Mouse (Mus musculus) neural tube, embryonic 12.5 days (tissue): Measurements from ENCODE around the gene Dnah11. TPM values are rescaled to one million over a fixed set of nuclear protein-coding genes. Genes with fewer than 3 reads are reported as not detected.
A peak's percentile ranks its signal among the peaks of the same experiment; 100 is the strongest.

Experiments
- ATAC-seq: fragments of 200-750 bp; cut with Nextera tagmentation; 2 replicates; pipeline ENCODE4 v1.8.0; 2017; ENCODE audit warnings: low read depth, mild to moderate bottlenecking, moderate TSS enrichment, moderate library complexity; ENCODE audit not compliant: low FRiP score
- H3K27ac ChIP-seq: fragments of 300-500 bp; sonication (generic); 2 replicates; pipeline ENCODE4 v1.5.1; 2016
- H3K27me3 ChIP-seq: fragments of 300-500 bp; sonication (generic); replicated peaks from 2 replicates; pipeline ENCODE4 v1.6.1; 2016; ENCODE audit warnings: mild to moderate bottlenecking
- H3K36me3 ChIP-seq: fragments of 300-500 bp; sonication (generic); 2 replicates; pipeline ENCODE4 v1.6.1; 2016; ENCODE audit warnings: mild to moderate bottlenecking
- H3K4me1 ChIP-seq: fragments of 300-500 bp; sonication (generic); 2 replicates; pipeline ENCODE4 v1.6.1; 2016
- H3K4me2 ChIP-seq: fragments of 300-500 bp; sonication (generic); replicated peaks from 2 replicates; pipeline ENCODE4 v1.6.1; 2016; ENCODE audit warnings: mild to moderate bottlenecking
- H3K4me3 ChIP-seq: fragments of 300-500 bp; sonication (generic); 2 replicates; pipeline ENCODE4 v1.5.1; 2016
- H3K9ac ChIP-seq: fragments of 300-500 bp; sonication (generic); 2 replicates; pipeline ENCODE4 v1.6.1; 2016; ENCODE audit warnings: mild to moderate bottlenecking
- H3K9me3 ChIP-seq: fragments of 300-500 bp; sonication (generic); 2 replicates; pipeline ENCODE4 v1.6.1; 2016; ENCODE audit warnings: mild to moderate bottlenecking
- WGBS: fragments of 180-500 bp; shearing (Covaris S2); methylation state at CpG from one replicate; pipeline ENCODE4 v1.1.7; 2016; 5-methylcytosine and 5-hydroxymethylcytosine counted together
- polyA plus RNA-seq: library from polyadenylated mRNA; unstranded; fragments of >200 nt; fragmentation: Nextera tagmentation; extraction: Ambion mirVana; gene quantifications from 2 replicates; pipeline ENCODE4 v1.2.1, GENCODE M21; 2016

The Dnah11 gene
- polyA plus RNA-seq, 1 experiment from 2014 or later = 0.22 TPM

DNA sequence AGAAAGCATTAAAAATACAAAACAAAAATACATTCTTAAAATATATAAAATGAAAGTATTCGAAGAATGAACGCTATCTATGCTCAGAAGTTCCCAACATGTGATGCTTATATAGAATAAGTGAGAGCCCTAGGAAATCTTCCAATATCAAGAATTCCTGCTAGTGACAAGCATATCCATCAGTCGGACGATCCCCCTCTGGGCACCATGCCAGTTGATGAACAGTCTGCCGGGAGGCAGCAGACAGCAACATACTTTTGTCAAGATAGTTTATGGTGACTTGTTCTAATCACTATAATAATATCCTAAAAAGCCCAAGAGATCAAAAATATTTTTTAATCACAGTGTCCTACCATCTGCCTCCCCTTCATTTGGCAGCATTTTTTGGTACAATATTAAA, 114.7 kb downstream of the Dnah11 start:
- Histone ChIP-seq H3K9me3 (no peaks in the 10 kb centered on the region), H3K27me3 (no peaks in the 10 kb centered on the region), H3K4me3 (no peak overlapping the region), H3K27ac (no peak overlapping the region), H3K36me3 (no peaks in the 10 kb centered on the region), H3K4me2 (no peak overlapping the region), H3K4me1 (no peaks in the 10 kb centered on the region), H3K9ac (no peak overlapping the region)
- ATAC-seq = no peak
- 82% methylated on average over 5 of the region's 5 CpGs for WGBS

DNA sequence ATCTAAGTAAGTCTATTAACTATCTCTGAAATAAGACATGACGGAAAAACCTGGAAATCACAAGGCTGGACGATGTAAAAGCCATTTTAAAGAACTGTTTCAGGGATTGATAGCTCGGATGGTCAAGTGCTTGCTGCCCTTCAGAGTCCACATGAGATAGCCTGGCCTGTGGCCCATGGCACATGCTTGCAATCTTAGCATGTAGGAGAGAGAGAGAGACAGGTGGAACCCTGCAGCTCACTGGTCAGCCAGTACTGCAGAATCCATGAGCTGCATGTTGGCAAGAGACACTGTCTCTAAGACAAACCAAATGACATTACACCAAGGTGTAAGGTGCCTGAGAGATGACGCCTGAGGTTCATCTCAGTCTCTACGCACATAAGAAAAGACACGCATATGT, 118.4 kb downstream of the Dnah11 start:
- no peak for ATAC-seq
- Histone ChIP-seq H3K4me2 (no peak overlapping the region), H3K4me3 (no peak overlapping the region), H3K36me3 (no peaks in the 10 kb centered on the region), H3K27ac (no peak overlapping the region), H3K4me1 (no peaks in the 10 kb centered on the region), H3K9me3 (no peaks in the 10 kb centered on the region), H3K27me3 (no peaks in the 10 kb centered on the region), H3K9ac (no peak overlapping the region)
- 90% methylated on average over 6 of the region's 6 CpGs for WGBS

DNA sequence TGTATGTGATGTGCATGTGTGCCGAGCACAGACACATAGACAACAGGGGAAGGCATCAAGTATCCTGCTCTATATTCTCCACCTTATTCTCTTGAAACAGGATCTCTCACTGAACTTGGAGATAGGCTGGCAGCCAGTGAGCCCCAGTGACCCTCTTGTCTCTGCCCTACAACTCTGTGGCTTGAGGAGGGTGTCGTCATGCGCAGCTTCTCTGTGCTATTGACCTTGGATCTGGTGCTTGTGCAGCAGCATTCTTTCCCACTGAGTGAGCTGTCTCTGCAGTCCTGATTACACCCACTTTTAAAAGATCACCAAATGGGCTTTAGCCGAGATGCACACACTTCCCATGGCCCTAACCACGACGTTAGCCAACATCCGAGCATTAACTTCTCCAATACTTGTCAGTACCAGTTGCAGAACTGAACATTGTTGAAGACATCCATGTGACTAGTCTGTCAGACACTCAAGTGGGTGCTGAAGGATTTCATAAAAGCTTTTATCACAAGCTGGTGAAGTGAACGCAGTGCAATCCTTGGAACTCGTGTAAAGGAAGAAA, 120.3 kb downstream of the Dnah11 start:
- no peak overlapping the region for H3K4me2 ChIP-seq
- no peak for ATAC-seq
- H3K36me3 ChIP-seq = no peaks in the 10 kb centered on the region
- H3K27ac ChIP-seq = no peak overlapping the region
- WGBS = 84% methylated on average over 9 of the region's 9 CpGs
- no peaks in the 10 kb centered on the region for H3K27me3 ChIP-seq
- no peak overlapping the region for H3K4me3 ChIP-seq
- no peaks in the 10 kb centered on the region for H3K4me1 ChIP-seq
- no peak overlapping the region for H3K9ac ChIP-seq
- no peaks in the 10 kb centered on the region for H3K9me3 ChIP-seq

DNA sequence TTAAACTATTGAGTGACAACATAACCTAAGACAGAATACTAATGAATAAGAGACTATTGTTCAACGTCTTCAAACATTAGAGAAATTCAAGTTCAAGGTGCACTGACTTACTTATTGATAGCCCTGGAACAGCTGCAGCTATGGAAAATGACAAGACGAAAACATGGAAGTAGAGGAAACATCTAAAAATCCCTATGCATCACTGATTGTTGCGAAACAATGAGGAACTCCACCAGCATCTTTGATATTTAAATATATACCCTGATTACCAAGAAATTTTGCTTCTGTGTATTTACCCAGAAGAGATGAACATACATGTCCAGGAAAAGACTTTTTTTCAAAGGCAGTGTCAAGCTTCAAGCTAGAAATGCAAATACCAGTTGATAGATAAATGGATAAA, 122.0 kb downstream of the Dnah11 start:
- Histone ChIP-seq H3K27ac (no peak overlapping the region), H3K9ac (no peak overlapping the region), H3K9me3 (no peaks in the 10 kb centered on the region), H3K4me3 (no peak overlapping the region), H3K36me3 (no peaks in the 10 kb centered on the region), H3K27me3 (no peaks in the 10 kb centered on the region), H3K4me2 (no peak overlapping the region), H3K4me1 (no peaks in the 10 kb centered on the region)
- ATAC-seq = no peak
- WGBS = 80% methylated on average over 3 of the region's 3 CpGs

DNA sequence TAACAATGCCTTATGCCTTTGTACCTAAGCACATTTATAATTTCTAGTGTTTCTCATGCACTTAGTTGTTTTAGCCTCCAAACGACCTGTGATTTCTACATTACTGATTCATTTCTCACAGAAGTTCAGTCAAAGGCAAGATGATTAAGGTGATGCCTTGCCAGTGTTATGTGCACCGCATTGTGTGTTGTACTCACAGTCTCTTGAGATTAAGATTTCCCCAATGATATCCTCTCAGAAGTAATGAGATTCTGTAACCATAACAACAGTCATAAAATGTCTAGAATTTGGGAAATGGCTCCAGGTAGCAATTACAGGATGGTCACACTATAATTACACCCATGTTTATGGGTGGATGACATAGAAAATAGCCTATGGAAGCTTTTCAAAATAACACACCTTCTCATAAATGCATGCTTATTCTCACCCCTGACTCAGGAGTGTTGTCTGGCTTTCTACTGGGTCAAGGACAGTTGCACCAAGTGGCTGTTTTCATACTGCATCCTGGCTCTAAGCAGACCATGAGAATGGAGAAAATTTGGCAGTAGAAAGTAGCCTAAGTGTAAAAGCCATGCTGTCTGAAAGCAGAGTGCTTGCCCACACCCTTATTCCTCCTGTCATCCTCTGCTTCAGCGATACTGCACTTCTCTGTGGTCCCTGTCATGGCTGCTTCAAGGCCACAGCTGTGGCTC, 126.5 kb downstream of the Dnah11 start:
- Histone ChIP-seq H3K27me3 (no peaks in the 10 kb centered on the region), H3K27ac (no peak overlapping the region), H3K36me3 (no peaks in the 10 kb centered on the region), H3K9me3 (no peaks in the 10 kb centered on the region), H3K4me2 (no peak overlapping the region), H3K4me3 (no peak overlapping the region), H3K9ac (no peak overlapping the region), H3K4me1 (no peaks in the 10 kb centered on the region)
- 0 out of 2 replicates have a peak, but pooled peaks have one; percentile 50 for ATAC-seq
- 77% methylated on average over 3 of the region's 3 CpGs for WGBS

DNA sequence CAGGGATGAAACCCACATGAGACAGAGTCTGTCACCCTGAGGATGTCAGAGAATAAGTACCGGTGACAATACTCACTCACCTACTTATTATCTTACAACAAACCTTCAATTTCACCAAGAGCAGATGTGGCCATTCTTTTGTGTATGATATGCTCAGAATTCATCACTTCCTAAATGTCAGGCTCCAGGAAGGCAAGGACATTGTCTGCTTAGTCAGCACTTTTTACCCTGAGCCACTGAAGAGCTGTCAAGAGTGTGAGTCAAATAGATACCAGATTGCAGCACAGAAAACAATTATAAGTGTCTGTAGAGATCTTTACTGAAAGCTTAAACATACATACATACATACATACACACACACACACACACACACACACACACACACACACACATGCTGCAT, 127.2 kb downstream of the Dnah11 start:
- Histone ChIP-seq H3K36me3 (no peaks in the 10 kb centered on the region), H3K27me3 (no peaks in the 10 kb centered on the region), H3K4me1 (no peaks in the 10 kb centered on the region), H3K9ac (no peak overlapping the region), H3K4me2 (no peak overlapping the region), H3K4me3 (no peak overlapping the region), H3K27ac (no peak overlapping the region), H3K9me3 (no peaks in the 10 kb centered on the region)
- 97% methylated on average over 1 of the region's 1 CpGs for WGBS
- ATAC-seq = no peak

DNA sequence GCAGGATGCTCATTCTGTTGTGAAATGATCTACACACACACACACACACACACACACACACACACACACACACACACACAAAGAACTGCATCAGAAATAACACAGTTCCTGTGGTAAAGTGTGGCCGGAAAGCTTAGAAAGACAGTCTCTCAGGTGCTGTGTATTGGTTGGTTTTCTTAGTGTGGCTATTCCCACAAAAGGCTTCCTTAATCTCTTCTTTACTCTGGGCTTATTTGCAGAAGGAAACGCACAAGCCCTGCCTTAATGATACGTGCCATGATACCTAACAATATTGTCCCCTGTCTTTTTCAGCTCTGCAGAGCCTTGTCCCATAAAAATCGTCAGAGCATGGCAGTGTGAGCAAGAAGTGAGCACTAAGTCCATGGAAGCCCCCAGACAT, 130.1 kb downstream of the Dnah11 start:
- Histone ChIP-seq H3K9me3 (no peaks in the 10 kb centered on the region), H3K4me3 (no peak overlapping the region), H3K36me3 (no peaks in the 10 kb centered on the region), H3K9ac (no peak overlapping the region), H3K27ac (no peak overlapping the region), H3K27me3 (no peaks in the 10 kb centered on the region), H3K4me2 (no peak overlapping the region), H3K4me1 (no peaks in the 10 kb centered on the region)
- WGBS = 72% methylated on average over 4 of the region's 4 CpGs
- ATAC-seq = no peak

DNA sequence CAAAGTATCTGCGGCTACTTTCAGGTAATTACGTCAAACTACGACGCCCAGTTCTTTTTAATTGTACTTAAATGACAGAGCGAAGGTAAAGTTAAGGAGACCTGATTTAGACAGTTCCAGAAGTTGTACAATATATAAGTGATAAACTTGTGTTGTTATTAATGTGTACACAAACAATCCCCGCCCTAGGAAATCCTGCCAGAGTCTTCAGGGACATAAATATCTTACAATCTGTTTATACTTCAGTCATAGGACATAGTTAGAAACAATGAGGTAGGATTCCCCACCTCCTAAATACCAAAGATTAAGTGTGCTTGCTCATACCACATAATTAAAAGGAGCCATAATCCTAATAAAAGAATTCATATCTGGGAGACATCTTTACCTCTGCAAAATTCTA, 136.5 kb downstream of the Dnah11 start:
- H3K9ac ChIP-seq = no peak overlapping the region
- H3K27ac ChIP-seq = no peak overlapping the region
- H3K9me3 ChIP-seq = no peaks in the 10 kb centered on the region
- 91% methylated on average over 6 of the region's 6 CpGs for WGBS
- no peaks in the 10 kb centered on the region for H3K36me3 ChIP-seq
- no peaks in the 10 kb centered on the region for H3K27me3 ChIP-seq
- no peak for ATAC-seq
- no peak overlapping the region for H3K4me2 ChIP-seq
- no peak overlapping the region for H3K4me3 ChIP-seq
- H3K4me1 ChIP-seq = no peaks in the 10 kb centered on the region

DNA sequence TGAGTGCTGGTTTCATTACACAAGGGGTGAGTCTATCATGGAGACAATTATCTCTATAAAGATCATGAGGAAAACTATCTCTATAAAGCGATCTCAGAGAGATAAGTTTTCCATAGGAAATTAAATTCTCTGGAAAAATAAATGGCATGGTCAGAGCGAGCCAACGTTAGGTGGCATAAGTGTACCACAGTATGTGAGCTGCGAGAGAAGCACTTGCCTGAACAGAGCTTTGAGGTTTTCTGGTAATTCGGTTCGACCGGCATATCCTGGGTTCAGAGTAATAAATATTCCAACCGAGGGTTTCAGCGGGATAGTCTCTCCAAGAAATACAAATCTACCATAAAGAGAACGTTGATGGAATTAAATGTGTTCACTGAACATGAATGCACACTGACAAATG, 142.0 kb downstream of the Dnah11 start:
- WGBS = 63% methylated on average over 10 of the region's 10 CpGs
- Histone ChIP-seq H3K4me3 (no peak overlapping the region), H3K36me3 (no peaks in the 10 kb centered on the region), H3K4me2 (no peak overlapping the region), H3K9ac (no peak overlapping the region), H3K4me1 (no peaks in the 10 kb centered on the region), H3K27ac (no peak overlapping the region), H3K27me3 (no peaks in the 10 kb centered on the region), H3K9me3 (no peaks in the 10 kb centered on the region)
- no peak for ATAC-seq

DNA sequence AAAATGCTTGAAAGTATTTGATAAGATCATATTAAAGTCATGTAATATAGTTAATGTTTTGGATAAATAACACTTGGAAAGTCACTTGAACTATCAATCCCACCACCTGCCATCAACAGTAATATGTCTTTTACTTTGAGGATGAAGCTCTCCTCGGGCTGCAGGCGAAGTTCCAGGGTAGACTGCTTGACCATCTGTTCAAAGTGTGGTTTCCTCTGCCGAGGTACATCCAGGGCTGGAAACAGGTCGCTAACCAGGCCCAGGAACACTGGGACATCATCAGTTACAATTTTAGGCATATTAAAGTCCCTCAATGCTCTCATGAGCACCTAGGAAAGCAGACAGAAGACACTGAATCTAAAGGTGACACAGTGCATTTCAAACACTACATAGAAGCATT, 153.5 kb downstream of the Dnah11 start:
- Histone ChIP-seq H3K9ac (no peak overlapping the region), H3K4me3 (no peak overlapping the region), H3K36me3 (no peaks in the 10 kb centered on the region), H3K27ac (no peak overlapping the region), H3K27me3 (no peaks in the 10 kb centered on the region), H3K4me2 (no peak overlapping the region), H3K4me1 (no peaks in the 10 kb centered on the region), H3K9me3 (no peaks in the 10 kb centered on the region)
- 81% methylated on average over 4 of the region's 4 CpGs for WGBS
- no peak for ATAC-seq

DNA sequence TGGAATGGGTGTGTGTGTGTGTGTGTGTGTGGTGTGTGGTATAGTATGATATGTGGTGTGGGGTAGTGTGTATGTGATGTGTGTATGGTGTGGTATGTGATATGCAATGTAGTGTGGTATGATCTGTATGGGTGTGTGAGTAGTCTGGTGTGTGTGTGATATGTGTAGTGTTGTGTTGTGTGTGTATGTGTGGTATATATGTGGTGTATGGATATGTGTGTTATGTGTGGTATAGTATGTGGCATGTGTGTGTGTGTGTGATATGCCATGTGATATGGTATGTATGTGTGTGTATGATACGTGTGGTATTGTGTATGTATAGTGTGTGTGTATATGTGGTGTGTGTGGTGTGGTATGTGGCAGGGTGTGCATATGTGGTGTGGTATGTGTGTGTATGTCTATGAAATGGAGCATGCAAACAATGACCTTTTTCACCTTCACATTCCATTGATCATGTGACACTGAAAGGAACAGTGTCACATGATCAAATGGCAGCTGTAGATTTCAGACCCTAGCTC, 155.7 kb downstream of the Dnah11 start:
- no peak overlapping the region for H3K4me2 ChIP-seq
- H3K36me3 ChIP-seq = no peaks in the 10 kb centered on the region
- H3K4me3 ChIP-seq = no peak overlapping the region
- no peak overlapping the region for H3K27ac ChIP-seq
- H3K9ac ChIP-seq = no peak overlapping the region
- no peaks in the 10 kb centered on the region for H3K9me3 ChIP-seq
- no peaks in the 10 kb centered on the region for H3K4me1 ChIP-seq
- ATAC-seq = no peak
- WGBS = 93% methylated on average over 1 of the region's 1 CpGs
- no peaks in the 10 kb centered on the region for H3K27me3 ChIP-seq

DNA sequence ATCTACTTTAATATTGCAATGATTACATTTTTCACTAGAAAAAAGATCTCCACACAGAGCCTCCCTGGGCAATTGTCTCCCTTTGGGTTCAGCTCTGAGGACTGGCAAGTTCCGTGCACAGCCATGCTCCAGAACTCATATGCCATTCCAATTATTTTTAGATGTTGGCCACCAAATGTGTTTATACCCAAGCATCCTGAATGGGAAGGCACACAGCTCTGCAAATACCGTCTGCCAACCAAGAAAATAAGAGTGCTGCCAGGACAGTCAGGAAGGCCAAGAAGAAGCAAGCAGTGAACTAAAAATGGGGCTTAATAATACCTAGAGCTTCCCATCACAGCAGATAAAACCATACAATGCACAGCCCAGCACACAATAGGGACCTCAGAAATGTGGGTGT, 156.6 kb downstream of the Dnah11 start:
- H3K27me3 ChIP-seq = no peaks in the 10 kb centered on the region
- no peaks in the 10 kb centered on the region for H3K4me1 ChIP-seq
- H3K27ac ChIP-seq = no peak overlapping the region
- no peaks in the 10 kb centered on the region for H3K9me3 ChIP-seq
- H3K4me2 ChIP-seq = no peak overlapping the region
- H3K9ac ChIP-seq = no peak overlapping the region
- ATAC-seq = no peak
- H3K4me3 ChIP-seq = no peak overlapping the region
- H3K36me3 ChIP-seq = no peaks in the 10 kb centered on the region
- 86% methylated on average over 2 of the region's 2 CpGs for WGBS

DNA sequence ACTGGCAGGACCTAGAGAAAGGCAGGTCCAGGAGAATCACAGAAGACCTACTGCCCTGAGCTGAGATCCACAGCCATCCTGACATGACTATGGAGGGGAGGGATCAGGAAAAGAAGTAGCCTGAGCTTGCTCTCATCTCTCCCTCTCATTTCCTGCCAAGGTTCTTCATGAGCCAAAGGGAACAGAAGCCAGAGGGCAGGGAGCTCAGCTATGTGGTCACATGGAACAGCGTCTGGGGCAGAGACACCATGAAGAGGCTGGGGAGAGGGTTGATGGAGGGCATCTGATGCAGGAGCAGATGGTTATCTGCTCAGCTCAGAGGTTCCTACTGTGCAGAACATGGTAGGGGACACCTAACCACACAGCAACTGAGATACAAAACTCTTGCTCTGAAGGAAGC, 163.9 kb downstream of the Dnah11 start:
- no peak overlapping the region for H3K4me2 ChIP-seq
- no peaks in the 10 kb centered on the region for H3K4me1 ChIP-seq
- no peak overlapping the region for H3K27ac ChIP-seq
- no peak for ATAC-seq
- no peaks in the 10 kb centered on the region for H3K27me3 ChIP-seq
- no peak overlapping the region for H3K9ac ChIP-seq
- 73% methylated on average over 1 of the region's 1 CpGs for whole genome bisulfite sequencing
- H3K4me3 ChIP-seq = no peak overlapping the region
- H3K36me3 ChIP-seq = no peaks in the 10 kb centered on the region
- no peaks in the 10 kb centered on the region for H3K9me3 ChIP-seq
